Mouse (Mus musculus): ENCODE measurements around the gene Tmem240. TPM values are rescaled to one million over a fixed set of nuclear protein-coding genes. Genes with fewer than 3 reads are reported as not detected.

Tmem240 gene
- polyA plus RNA-seq, 1 experiment, result not detected

Other genes starting within 250 kb of the Tmem240 start
- 193 and 220 TPM in 2 replicates for gene Gnb1, start 243.4 kb upstream of the Tmem240 start, polyA plus RNA-seq (2012; ENCODE audit: insufficient read depth, insufficient read length, missing spikeins)
- 147 and 155 TPM in 2 replicates for gene Nadk, start 172.4 kb upstream of the Tmem240 start, polyA plus RNA-seq (2012; ENCODE audit: insufficient read depth, insufficient read length, missing spikeins)
- gene Slc35e2, start 133.4 kb upstream of the Tmem240 start, polyA plus RNA-seq (2012; ENCODE audit: insufficient read depth, insufficient read length, missing spikeins), result 7.0 and 9.4 TPM in 2 replicates
- gene Cdk11b, start 109.9 kb upstream of the Tmem240 start, polyA plus RNA-seq (2012; ENCODE audit: insufficient read depth, insufficient read length, missing spikeins), result 32.4 and 37.9 TPM in 2 replicates
- gene Gm10563, start 89.4 kb upstream of the Tmem240 start, polyA plus RNA-seq (2012; ENCODE audit: insufficient read depth, insufficient read length, missing spikeins), result not detected in 2 replicates
- 3.3 and 5.5 TPM in 2 replicates for gene Mmp23, start 81.4 kb upstream of the Tmem240 start, polyA plus RNA-seq (2012; ENCODE audit: insufficient read depth, insufficient read length, missing spikeins)
- gene Mib2, start 65.6 kb upstream of the Tmem240 start, polyA plus RNA-seq (2012; ENCODE audit: insufficient read depth, insufficient read length, missing spikeins), result 9.7 and 29.1 TPM in 2 replicates
- gene Fndc10, start 40.5 kb upstream of the Tmem240 start, polyA plus RNA-seq (2012; ENCODE audit: insufficient read depth, insufficient read length, missing spikeins), result 2.4 and 3.5 TPM in 2 replicates
- 61.2 and 80.5 TPM in 2 replicates for gene Ssu72, start 30.0 kb upstream of the Tmem240 start, polyA plus RNA-seq (2012; ENCODE audit: insufficient read depth, insufficient read length, missing spikeins)
- gene Atad3a, start 26.3 kb downstream of the Tmem240 start, polyA plus RNA-seq (2012; ENCODE audit: insufficient read depth, insufficient read length, missing spikeins), result 57.0 and 74.0 TPM in 2 replicates
- gene Vwa1, start 39.9 kb downstream of the Tmem240 start, polyA plus RNA-seq (2012; ENCODE audit: insufficient read depth, insufficient read length, missing spikeins), result 2.3 and 3.9 TPM in 2 replicates
- gene Tmem88b, start 51.1 kb downstream of the Tmem240 start, polyA plus RNA-seq (2012; ENCODE audit: insufficient read depth, insufficient read length, missing spikeins), result 0.42 and 0.67 TPM in 2 replicates
- gene Ankrd65, start 55.6 kb downstream of the Tmem240 start, polyA plus RNA-seq (2012; ENCODE audit: insufficient read depth, insufficient read length, missing spikeins), result not detected in 2 replicates
- gene Mrpl20, start 68.1 kb downstream of the Tmem240 start, polyA plus RNA-seq (2012; ENCODE audit: insufficient read depth, insufficient read length, missing spikeins), result 367 and 416 TPM in 2 replicates
- 28.2 and 61.6 TPM in 2 replicates for gene Ccnl2, start 77.7 kb downstream of the Tmem240 start, polyA plus RNA-seq (2012; ENCODE audit: insufficient read depth, insufficient read length, missing spikeins)
- gene Aurkaip1, start 96.5 kb downstream of the Tmem240 start, polyA plus RNA-seq (2012; ENCODE audit: insufficient read depth, insufficient read length, missing spikeins), result 259 and 309 TPM in 2 replicates
- 17.3 and 22.3 TPM in 2 replicates for gene Mxra8, start 104.9 kb downstream of the Tmem240 start, polyA plus RNA-seq (2012; ENCODE audit: insufficient read depth, insufficient read length, missing spikeins)
- 19.2 and 20.2 TPM in 2 replicates for gene Dvl1, start 112.6 kb downstream of the Tmem240 start, polyA plus RNA-seq (2012; ENCODE audit: insufficient read depth, insufficient read length, missing spikeins)
- not detected in 2 replicates for gene Tas1r3, start 128.6 kb downstream of the Tmem240 start, polyA plus RNA-seq (2012; ENCODE audit: insufficient read depth, insufficient read length, missing spikeins)
- 6.0 and 11.5 TPM in 2 replicates for gene Cptp, start 134.6 kb downstream of the Tmem240 start, polyA plus RNA-seq (2012; ENCODE audit: insufficient read depth, insufficient read length, missing spikeins)
- gene Ints11, start 134.7 kb downstream of the Tmem240 start, polyA plus RNA-seq (2012; ENCODE audit: insufficient read depth, insufficient read length, missing spikeins), result 12.9 and 15.1 TPM in 2 replicates
- gene Pusl1, start 157.0 kb downstream of the Tmem240 start, polyA plus RNA-seq (2012; ENCODE audit: insufficient read depth, insufficient read length, missing spikeins), result 5.7 and 7.8 TPM in 2 replicates
- gene Acap3, start 157.0 kb downstream of the Tmem240 start, polyA plus RNA-seq (2012; ENCODE audit: insufficient read depth, insufficient read length, missing spikeins), result 2.9 and 5.2 TPM in 2 replicates
- gene Ube2j2, start 209.0 kb downstream of the Tmem240 start, polyA plus RNA-seq (2012; ENCODE audit: insufficient read depth, insufficient read length, missing spikeins), result 34.8 and 46.2 TPM in 2 replicates
- 99.7 and 136 TPM in 2 replicates for gene C1qtnf12, start 227.5 kb downstream of the Tmem240 start, polyA plus RNA-seq (2012; ENCODE audit: insufficient read depth, insufficient read length, missing spikeins)